Mouse (Mus musculus) embryonic facial prominence, embryonic 14.5 days (tissue): ENCODE results near the gene Frrs1l. TPM values are rescaled to one million over a fixed set of nuclear protein-coding genes. Genes with fewer than 3 reads are reported as not detected.
A peak's percentile ranks its signal among the peaks of the same experiment; 100 is the strongest.

ENCODE experiments used
- ATAC-seq: fragments of 200-750 bp; cut with Nextera tagmentation; 2 replicates; pipeline ENCODE4 v1.8.0; 2017; ENCODE audit warnings: low read depth, moderate number of reproducible peaks, moderate TSS enrichment
- DNase-seq: peaks from one replicate; pipeline ENCODE4 v3.0.0-alpha.2; 2015; ENCODE audit warnings: low spot score
- H3K27ac ChIP-seq: fragments of 300-500 bp; sonication (generic); replicated peaks from 2 replicates; pipeline ENCODE4 v1.5.1; 2014; ENCODE audit warnings: low read depth, mild to moderate bottlenecking, low read length, moderate library complexity
- H3K27me3 ChIP-seq: fragments of 300-500 bp; sonication (generic); replicated peaks from 2 replicates; pipeline ENCODE4 v1.6.1; 2014; ENCODE audit warnings: low read length; ENCODE audit not compliant: control insufficient read depth, insufficient read depth
- H3K36me3 ChIP-seq: fragments of 300-500 bp; sonication (generic); 2 replicates; pipeline ENCODE4 v1.6.1; 2014; ENCODE audit warnings: low read length, mixed read lengths; ENCODE audit not compliant: control insufficient read depth, insufficient read depth
- H3K4me1 ChIP-seq: fragments of 300-500 bp; sonication (generic); 2 replicates; pipeline ENCODE4 v1.6.1; 2014; ENCODE audit warnings: antibody characterized with exemption, low read length; ENCODE audit not compliant: control insufficient read depth, insufficient read depth
- H3K4me2 ChIP-seq: fragments of 300-500 bp; sonication (generic); 2 replicates; pipeline ENCODE4 v1.6.1; 2014; ENCODE audit warnings: low read depth, mild to moderate bottlenecking, low read length, moderate library complexity, mixed read lengths
- H3K4me3 ChIP-seq: fragments of 300-500 bp; sonication (generic); 2 replicates; pipeline ENCODE4 v1.5.1; 2014; ENCODE audit warnings: low read depth, mild to moderate bottlenecking, low read length
- H3K9ac ChIP-seq: fragments of 300-500 bp; sonication (generic); 2 replicates; pipeline ENCODE4 v1.6.1; 2014; ENCODE audit warnings: low read depth, mild to moderate bottlenecking, low read length, moderate library complexity, mixed read lengths
- H3K9me3 ChIP-seq: fragments of 300-500 bp; sonication (generic); 2 replicates; pipeline ENCODE4 v1.6.1; 2016; ENCODE audit warnings: low read length; ENCODE audit not compliant: control insufficient read depth
- WGBS: fragments of 180-500 bp; shearing (Covaris S2); extraction: QIAGEN DNeasy Blood & Tissue Kit; methylation state at CpG from one replicate; pipeline ENCODE4 v1.1.7; 2014; 5-methylcytosine and 5-hydroxymethylcytosine counted together
- polyA plus RNA-seq: library from polyadenylated mRNA; unstranded; fragments of >200 nt; fragmentation: Nextera tagmentation; extraction: Ambion mirVana; gene quantifications from 2 replicates; pipeline ENCODE4 v1.2.1, GENCODE M21; 2014

Gene Frrs1l
- polyA plus RNA-seq, 1 experiment from 2014 or later: 4.0 TPM

- no peak overlapping the region for H3K27ac ChIP-seq
- no peak overlapping the region for H3K4me2 ChIP-seq
- H3K27me3 ChIP-seq: no peaks in the 10 kb centered on the region
- no peak overlapping the region for H3K9ac ChIP-seq
- H3K9me3 ChIP-seq: no peaks in the 10 kb centered on the region
- H3K4me1 ChIP-seq: no peaks in the 10 kb centered on the region
- DNase-seq: no peak
- no peak for ATAC-seq
- H3K4me3 ChIP-seq: no peak overlapping the region
- peaks cover 60% of the 10 kb centered on the region for H3K36me3 ChIP-seq
- WGBS: 96% methylated on average over 11 of the region's 11 CpGs
Measured at GRCm38 (mm10) chr4:56922229-56922628, 68.0 kb downstream of the Frrs1l start.

GRCm38 (mm10) chr4:56915732-56916325 is 74.4 kb downstream of the Frrs1l start:
- Histone ChIP-seq H3K4me1 (0 out of 2 replicates have a peak, but pooled peaks cover 4% of the 10 kb centered on the region), H3K9ac (no peak overlapping the region), H3K4me2 (no peak overlapping the region), H3K9me3 (no peaks in the 10 kb centered on the region), H3K27me3 (no peaks in the 10 kb centered on the region), H3K4me3 (no peak overlapping the region), H3K27ac (no peak overlapping the region), H3K36me3 (peaks cover 61% of the 10 kb centered on the region)
- ATAC-seq (no peak), DNase-seq (no peak)
- 90% methylated on average over 15 of the region's 15 CpGs for WGBS

GRCm38 (mm10) chr4:56914761-56915160 is 75.4 kb downstream of the Frrs1l start:
- 0 out of 2 replicates have a peak, but pooled peaks cover 4% of the 10 kb centered on the region for H3K4me1 ChIP-seq
- H3K9ac ChIP-seq: no peak overlapping the region
- H3K27me3 ChIP-seq: no peaks in the 10 kb centered on the region
- H3K9me3 ChIP-seq: no peaks in the 10 kb centered on the region
- no peak overlapping the region for H3K4me2 ChIP-seq
- no peak overlapping the region for H3K27ac ChIP-seq
- WGBS: 85% methylated on average over 1 of the region's 1 CpGs
- ATAC-seq (no peak), DNase-seq (no peak)
- no peak overlapping the region for H3K4me3 ChIP-seq
- H3K36me3 ChIP-seq: peaks cover 68% of the 10 kb centered on the region

- WGBS: 89% methylated on average over 6 of the region's 6 CpGs
- H3K9ac ChIP-seq: no peak overlapping the region
Measured at GRCm38 (mm10) chr4:56914338-56914737, 75.9 kb downstream of the Frrs1l start.

GRCm38 (mm10) chr4:56912382-56913001 is 77.7 kb downstream of the Frrs1l start:
- no peak overlapping the region for H3K27ac ChIP-seq
- 89% methylated on average over 7 of the region's 7 CpGs for WGBS
- H3K4me2 ChIP-seq: no peak overlapping the region
- ATAC-seq: no peak
- H3K36me3 ChIP-seq: peaks cover 80% of the 10 kb centered on the region
- H3K4me3 ChIP-seq: no peak overlapping the region
- H3K9me3 ChIP-seq: no peaks in the 10 kb centered on the region
- no peak overlapping the region for H3K9ac ChIP-seq
- H3K4me1 ChIP-seq: 0 out of 2 replicates have a peak, but pooled peaks cover 4% of the 10 kb centered on the region
- H3K27me3 ChIP-seq: no peaks in the 10 kb centered on the region
- no peak for DNase-seq

More at GRCm38 (mm10) chr4:56914338-56914737, 75.9 kb downstream of the Frrs1l start:
- Histone ChIP-seq H3K4me2 (no peak overlapping the region), H3K9me3 (no peaks in the 10 kb centered on the region), H3K4me3 (no peak overlapping the region), H3K4me1 (0 out of 2 replicates have a peak, but pooled peaks cover 4% of the 10 kb centered on the region), H3K27ac (peak overlapping the region; percentile 48; the same call in 1 of the 2 replicates), H3K27me3 (no peaks in the 10 kb centered on the region), H3K36me3 (peaks cover 72% of the 10 kb centered on the region)
- ATAC-seq (no peak), DNase-seq (no peak)

GRCm38 (mm10) chr4:56909568-56909967 is 80.6 kb downstream of the Frrs1l start:
- no peak overlapping the region for H3K4me3 ChIP-seq
- H3K9ac ChIP-seq: no peak overlapping the region
- no peak for ATAC-seq
- H3K9me3 ChIP-seq: no peaks in the 10 kb centered on the region
- no peaks in the 10 kb centered on the region for H3K27me3 ChIP-seq
- 47% methylated on average over 3 of the region's 3 CpGs for WGBS
- DNase-seq: no peak
- no peak overlapping the region for H3K4me2 ChIP-seq
- peaks cover 83% of the 10 kb centered on the region for H3K36me3 ChIP-seq
- 0 out of 2 replicates have a peak, but pooled peaks cover 4% of the 10 kb centered on the region for H3K4me1 ChIP-seq
- H3K27ac ChIP-seq: no peak overlapping the region

- Histone ChIP-seq H3K9ac (no peak overlapping the region), H3K27me3 (no peaks in the 10 kb centered on the region), H3K4me2 (no peak overlapping the region), H3K9me3 (no peaks in the 10 kb centered on the region), H3K36me3 (peaks cover 80% of the 10 kb centered on the region), H3K4me1 (no peaks in the 10 kb centered on the region), H3K27ac (no peak overlapping the region), H3K4me3 (no peak overlapping the region)
- DNase-seq (no peak), ATAC-seq (no peak)
- WGBS: 90% methylated on average over 5 of the region's 5 CpGs
Measured at GRCm38 (mm10) chr4:56907671-56908070, 82.5 kb downstream of the Frrs1l start.
